Mouse (Mus musculus) c-Kit-positive CD71-positive TER-119-positive erythroid progenitor cells, embryonic 14.5 days (primary cell): ENCODE data around the gene Skap1.
A peak's percentile ranks its signal among the peaks of the same experiment; 100 is the strongest.
"Not testable (repeated sequence)": the region's sequence is repeated elsewhere in the genome, so short reads cannot be mapped to it uniquely, and the experiment has no call there.

Experiments used
- DNase-seq: peaks from one replicate; pipeline ENCODE4 v3.0.0-alpha.2; 2013; ENCODE audit warnings: low spot score

Skap1 gene

DNA sequence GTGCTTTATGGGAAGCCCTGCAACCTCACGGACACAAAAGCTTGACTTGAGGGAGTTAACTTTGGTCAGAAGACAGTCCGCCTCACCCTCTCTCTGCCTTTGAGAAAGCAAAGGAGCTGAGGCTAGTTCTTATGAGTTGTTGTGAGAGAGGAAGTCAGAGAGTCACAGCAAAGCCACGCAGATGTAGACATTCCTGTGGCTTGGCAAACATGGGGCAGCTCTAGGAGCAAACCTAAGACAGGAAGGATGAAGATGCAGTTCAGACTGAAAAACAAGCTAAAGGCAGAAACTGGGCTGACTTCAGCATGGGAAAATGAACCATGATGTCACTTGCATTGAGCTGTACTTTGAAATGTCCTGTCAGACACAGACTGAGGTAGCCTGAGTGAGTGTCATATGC lies 283.2 kb downstream of the Skap1 start:
- DNase-seq, result no peak

DNA sequence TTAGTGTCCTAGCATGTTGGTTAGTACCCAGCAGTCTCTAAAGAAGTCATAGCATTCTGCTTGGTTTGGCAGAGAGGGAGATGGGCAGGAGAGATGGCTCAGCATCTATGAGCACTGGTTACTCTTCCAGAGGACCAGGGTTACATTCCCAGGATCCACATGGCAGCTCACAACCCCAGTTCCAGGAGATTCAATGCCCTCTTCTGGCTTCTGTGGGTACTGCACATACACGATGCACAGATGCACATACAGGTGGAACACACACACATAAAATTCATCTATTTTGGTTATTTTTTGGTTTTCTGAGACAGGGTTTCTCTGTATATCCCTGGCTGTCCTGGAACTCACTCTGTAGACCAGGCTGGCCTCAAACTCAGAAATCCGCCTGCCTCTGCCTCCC lies 290.9 kb downstream of the Skap1 start:
- no peak for DNase-seq

DNA sequence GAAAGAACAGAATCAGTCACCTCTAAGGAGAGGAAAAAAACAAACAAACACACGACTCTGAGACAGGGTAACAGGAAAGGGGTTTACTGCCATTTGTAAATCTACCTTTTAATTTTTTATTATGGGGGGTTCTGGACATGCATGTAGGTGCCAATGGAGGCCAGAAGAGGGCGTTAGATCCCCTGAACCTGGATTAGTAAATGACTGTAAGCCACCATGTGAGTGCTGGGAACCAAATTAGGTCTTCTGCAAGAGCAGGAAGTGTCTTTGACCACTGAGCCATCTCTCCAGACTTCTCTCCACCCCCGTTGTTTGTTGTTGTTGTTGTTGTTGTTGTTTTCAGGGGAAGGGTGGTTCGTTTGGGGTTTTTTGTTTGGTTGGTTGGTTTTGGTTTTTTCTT lies 293.0 kb downstream of the Skap1 start:
- no peak for DNase-seq

DNA sequence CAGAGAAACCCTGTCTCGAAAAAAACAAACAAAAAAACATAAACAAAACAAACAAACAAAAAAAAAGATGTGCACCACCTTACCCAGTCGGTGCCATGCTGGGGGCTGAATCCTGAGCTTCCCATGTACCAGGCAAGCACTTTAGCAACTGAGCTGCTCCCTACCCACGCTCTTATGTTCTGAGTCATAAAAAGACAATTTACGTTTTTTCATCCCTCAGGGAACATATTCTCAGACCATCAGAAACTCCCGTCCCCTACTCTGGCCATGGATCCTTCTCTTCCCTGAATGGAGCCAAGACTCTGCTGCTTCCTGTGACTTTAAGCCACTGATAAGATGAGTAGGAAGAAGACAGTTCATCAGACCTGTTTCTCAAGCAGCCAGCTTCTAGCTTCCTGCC lies 294.0 kb downstream of the Skap1 start:
- no peak for DNase-seq

DNA sequence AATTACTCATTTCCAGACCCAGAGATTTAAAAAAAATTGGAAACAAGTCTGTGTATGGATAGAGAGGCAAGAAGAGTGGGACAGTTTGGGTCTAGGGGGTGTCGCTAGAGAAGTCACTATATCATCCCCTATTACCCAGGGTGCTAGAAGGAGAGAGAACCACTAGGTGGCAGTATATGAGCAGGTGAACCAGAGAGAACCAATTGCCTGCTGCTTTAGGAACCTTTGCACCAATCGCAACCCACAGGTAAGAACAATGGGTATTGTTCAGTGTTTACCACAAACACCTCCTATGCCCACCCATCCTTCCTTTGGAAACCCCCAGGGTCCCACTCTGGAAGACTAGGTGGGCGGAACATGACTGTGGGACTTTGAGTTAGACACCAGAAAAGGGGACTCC lies 295.6 kb downstream of the Skap1 start:
- DNase-seq, result peak; percentile 62

DNA sequence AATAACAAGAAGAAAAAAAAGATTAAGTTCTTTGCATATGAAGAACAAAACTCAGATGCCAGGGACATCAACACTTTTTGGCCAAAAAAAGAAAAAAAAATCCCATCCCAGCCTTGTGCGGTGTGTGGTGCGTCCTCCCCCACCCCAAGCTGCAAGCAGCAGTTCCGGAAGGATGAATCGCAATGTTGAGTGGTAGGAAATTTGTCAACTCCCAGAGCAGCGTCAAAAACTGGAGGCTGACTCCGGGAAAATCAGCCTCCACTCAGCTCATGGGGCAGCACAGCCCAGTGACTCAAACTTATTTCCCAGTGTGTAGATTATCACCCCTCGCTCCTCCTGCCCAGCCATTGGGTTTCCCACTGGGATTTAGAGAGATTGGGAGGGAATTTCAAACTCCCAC lies 297.6 kb downstream of the Skap1 start:
- no peak for DNase-seq

DNA sequence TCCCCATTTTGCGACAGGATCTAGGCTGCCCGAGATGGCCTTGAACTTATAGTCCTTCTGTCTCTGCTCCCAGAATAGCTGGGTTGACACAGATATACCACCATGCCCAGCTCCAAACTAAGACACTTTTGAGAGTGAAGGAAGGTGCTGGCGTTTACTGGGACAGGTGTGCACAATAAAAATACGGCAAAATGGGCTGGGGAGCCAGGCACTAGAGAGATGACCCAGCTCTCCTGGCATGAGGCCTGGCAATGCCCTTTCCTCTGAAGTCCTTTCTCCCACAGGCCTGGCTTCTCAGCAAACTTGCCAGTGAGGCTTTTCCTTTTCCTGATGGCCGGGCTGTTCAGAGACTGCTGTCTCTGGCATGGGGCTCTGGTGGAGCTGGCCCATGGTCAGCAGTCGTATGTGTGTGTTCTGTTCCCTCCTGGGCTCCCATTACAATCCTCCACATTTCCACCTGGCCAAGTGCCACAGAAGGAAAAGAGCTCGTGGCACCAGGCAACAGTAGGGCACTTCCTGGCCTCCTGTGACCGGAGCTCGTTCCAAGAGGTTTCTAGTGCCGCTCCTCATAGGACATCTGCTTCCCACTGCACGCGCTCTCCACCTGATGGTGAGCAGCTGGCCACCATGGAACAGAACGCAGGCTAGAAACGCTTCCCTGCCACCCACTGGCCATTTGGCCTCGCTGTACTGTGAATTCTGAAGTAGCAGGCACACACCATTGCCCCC lies 298.5 kb downstream of the Skap1 start:
- no peak for DNase-seq

DNA sequence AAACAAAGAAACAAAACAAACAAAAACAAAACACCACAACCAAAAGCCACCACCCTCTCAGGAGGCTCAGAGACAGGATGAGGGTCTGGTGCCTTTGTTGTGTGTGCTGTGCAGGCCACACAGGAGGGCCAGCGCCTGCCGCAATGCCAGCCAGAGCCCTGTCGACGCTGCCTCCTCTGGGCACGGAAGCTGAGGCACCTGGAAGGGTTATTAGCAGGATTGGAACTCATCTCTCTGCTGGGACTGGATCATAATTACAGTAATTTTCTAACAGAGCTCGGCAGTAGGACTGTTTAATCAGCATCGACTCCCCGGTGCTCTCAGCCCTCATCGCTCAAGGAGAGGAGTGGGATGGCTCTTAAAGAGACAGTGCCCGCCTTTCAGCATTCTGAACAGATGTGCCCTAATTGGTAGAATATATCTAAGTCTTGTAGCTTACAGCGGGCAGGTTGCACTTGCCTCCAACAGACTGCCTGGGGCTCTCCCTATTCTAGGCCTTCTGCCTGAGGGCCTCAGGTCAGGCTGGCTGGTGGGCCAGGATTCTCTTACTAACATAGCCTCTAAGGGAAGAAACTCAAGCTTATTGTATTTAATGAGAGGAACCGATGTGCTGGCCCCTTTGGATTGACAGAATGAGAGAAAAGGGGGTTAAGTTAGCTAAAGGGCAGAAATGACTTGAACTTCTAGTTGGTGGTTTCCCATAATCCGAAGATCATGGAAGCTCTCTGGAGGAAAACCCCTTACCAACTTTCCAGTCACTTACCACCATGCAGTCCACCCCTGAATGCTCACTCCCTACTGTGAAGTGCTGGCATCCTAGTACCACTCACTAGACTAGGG lies 300.3 kb downstream of the Skap1 start:
- DNase-seq, result no peak

DNA sequence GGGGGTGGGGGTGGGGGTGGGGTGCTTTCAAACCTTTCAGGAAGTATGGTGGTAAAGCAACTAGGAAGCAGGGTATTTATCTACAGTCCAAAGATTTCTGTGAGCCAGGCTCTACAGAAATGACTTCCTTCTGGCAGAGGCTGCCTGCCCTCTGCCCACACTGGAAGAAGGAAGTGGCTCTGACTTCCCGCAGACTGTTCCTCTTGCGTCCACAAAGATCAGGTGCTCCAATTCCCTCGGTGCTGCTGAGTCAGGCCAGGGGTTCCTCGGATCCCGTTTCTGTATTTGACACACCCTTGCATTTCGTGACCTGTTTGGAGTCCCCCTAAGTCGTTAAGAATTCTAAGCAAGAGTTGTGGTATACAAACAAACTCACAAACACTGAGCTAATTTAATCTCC lies 301.3 kb downstream of the Skap1 start:
- no peak for DNase-seq

DNA sequence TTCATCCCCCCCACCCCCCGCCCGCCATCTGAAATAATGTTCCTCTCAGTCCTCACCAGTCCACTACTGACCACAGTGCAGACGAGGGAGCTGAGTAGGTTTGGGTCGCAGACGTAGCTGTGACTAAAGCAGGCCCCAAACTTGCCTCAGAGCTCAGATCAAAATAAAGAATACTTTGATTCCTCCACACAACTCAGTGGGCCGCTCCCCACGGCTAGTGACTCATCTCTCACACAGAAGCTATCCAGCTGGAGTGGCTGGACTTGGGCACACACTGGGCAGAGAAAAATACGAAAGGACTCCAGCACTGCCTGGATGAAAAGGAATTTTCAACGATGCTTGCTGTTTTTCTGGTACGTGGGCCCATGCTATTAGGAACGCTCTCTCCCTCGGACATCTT lies 302.2 kb downstream of the Skap1 start:
- no peak for DNase-seq

DNA sequence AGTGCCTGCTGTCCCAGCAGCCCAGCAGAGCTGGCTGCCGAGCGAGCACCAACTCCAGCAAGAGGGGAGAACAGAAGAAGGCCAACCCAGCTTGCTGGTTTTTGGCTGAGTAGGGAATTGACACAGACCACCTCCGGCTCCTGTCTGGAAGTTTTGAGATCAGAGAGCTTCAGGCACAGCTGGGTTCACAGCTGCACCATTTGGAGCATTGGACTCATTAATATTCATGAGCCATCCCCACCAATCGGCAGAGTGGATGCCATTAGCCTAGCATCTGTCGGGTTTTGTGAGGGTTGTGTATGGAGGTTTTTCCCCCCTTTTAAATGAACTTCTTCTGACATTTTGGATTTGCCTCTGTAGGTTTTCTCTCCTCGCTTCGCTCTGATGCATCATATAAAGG lies 302.7 kb downstream of the Skap1 start:
- DNase-seq, result no peak

DNA sequence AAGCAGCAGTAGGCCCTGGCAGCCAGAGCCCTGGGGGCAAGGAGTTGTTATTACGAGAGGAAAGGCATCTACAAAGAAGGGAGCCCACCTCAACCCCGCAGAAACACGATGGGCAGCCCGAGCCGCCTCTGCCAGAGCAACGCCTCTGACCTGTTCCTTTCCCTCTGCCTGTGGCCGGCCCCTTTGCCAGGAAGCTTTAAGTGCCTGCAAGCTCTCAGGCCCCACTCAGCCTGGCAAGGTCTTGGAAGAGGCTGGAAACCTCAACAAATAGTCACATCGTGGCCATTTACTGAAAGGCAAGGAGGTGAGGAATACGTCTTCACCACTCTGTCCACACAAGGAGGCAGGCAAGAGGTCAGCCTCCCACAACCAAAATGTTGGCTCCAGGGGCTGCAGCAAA lies 303.8 kb downstream of the Skap1 start:
- DNase-seq, result no peak

DNA sequence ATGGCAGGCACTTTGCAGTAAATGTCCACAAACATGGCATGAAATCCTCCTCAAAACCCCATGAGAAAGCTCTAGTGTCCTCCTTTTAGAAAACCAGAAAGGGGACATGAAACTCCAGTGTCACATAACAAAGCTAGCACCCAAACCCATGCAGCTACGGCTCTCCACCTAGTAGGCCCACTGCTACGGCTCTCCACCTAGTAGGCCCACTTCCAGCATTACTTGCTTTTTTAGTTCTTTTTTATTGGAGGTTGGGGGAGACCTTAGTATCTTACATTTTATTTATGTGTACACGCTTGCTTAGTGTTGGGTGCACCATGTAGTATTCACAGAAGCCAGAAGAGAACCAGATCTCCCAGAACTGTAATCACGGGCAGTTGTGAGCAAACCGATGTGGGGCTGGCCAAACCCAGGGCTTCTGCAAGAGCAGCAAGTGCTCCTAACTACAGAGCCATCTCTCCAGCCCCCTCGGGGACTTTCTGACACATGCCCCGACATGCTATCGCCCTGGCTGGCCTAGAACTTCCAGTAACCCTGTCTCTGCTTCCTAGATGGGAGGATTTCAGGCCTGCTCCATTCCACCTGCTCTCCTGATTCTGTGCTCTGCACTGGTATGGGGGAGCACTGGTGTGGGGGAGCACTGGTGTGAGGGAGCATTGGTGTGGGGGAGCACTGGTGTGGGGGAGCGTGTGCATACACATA lies 307.0 kb downstream of the Skap1 start:
- no peak for DNase-seq

DNA sequence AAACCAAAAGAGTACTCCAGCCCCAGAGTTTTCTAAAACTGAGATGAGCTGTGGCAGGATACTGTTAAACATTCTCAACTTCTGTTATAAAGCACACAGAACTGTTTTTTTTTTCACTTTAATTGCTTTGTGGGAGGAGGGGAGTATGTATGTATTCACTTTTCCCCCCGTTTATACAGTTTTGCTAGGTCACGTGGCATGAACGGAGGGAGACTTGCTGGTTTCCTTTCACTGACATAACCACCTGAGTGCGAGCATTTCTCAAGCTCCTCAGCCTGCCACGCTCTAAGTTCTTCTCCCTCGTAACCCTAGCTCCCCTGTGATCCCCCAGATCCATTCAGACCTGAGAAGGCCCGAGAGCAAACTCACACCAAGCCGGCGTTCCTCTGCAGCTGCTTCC lies 308.0 kb downstream of the Skap1 start:
- no peak for DNase-seq

DNA sequence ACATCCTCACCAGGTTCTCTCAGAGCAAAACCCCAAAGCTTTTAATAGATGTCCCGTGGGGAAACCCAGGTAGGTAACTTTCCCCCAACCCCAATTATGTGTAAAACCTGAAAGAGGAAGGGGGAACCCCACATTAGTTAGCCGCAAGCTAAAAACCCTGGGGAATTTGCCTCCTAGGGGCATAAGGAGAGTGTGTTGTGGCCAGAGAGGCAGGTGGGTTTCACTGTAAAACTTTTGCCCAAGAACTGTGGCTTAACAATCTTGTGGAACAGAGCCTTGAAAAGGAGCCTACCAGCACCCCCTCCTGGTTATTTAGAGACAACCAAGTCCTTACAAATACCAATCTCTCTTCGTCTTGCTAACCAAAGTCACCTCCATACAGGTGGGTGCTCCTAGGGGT lies 310.1 kb downstream of the Skap1 start:
- DNase-seq, result no peak

DNA sequence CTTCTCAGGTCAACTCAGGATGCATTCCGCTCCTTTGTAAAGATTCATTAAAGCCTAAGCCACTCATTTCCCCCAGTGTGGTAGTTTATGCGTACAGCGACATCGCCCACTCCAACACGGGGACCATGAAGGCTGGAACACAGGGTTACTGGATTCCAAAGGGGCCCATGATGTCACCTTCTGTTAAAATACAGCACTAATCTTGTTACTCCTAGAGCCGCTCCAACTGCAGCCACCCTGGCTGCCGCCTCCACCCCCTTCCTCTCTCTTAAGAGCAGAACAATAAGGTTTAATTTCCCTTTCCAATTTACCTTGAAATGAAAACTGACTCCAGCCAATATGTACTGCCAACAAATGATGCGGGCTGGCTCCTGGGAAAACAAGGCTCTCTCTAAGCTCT lies 310.7 kb downstream of the Skap1 start:
- no peak for DNase-seq

DNA sequence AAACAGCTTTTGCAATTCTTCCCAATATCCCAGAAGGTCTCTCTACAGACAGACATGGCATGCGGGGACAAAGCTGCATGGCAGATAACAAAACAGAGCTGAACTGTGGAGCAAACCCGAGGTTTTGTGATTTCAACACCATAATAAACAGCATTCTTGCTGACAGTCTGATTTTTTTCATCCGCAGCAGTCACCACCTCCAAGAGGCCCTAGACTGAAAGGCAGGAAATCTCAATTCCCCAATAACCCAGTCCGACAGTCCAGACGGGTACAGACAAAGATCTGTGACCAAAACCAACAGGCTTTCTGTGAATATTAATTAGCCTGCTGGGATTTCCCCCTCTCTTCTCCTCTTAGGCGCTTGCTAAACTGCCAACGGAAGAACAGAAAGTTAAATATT lies 311.3 kb downstream of the Skap1 start:
- DNase-seq, result no peak

DNA sequence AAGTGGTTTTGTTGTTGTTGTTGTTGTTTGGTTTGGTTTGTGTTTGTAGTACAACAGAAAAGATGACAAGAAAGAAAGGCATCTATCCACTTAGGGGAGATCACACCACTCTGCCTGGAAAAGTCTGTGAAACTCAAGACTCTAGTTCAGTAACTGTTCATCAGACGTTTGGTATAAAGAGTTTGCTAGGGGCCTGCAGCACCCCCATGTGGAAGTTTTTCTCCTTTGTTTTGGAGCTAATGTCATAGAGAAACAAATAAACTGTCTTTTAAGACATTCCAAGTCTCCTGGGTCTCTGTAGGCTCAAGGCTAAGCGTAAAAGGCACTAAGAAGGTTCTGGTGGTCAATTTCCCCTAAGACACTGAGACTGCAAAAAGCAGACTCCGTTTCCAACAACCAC lies 311.7 kb downstream of the Skap1 start:
- DNase-seq, result no peak

DNA sequence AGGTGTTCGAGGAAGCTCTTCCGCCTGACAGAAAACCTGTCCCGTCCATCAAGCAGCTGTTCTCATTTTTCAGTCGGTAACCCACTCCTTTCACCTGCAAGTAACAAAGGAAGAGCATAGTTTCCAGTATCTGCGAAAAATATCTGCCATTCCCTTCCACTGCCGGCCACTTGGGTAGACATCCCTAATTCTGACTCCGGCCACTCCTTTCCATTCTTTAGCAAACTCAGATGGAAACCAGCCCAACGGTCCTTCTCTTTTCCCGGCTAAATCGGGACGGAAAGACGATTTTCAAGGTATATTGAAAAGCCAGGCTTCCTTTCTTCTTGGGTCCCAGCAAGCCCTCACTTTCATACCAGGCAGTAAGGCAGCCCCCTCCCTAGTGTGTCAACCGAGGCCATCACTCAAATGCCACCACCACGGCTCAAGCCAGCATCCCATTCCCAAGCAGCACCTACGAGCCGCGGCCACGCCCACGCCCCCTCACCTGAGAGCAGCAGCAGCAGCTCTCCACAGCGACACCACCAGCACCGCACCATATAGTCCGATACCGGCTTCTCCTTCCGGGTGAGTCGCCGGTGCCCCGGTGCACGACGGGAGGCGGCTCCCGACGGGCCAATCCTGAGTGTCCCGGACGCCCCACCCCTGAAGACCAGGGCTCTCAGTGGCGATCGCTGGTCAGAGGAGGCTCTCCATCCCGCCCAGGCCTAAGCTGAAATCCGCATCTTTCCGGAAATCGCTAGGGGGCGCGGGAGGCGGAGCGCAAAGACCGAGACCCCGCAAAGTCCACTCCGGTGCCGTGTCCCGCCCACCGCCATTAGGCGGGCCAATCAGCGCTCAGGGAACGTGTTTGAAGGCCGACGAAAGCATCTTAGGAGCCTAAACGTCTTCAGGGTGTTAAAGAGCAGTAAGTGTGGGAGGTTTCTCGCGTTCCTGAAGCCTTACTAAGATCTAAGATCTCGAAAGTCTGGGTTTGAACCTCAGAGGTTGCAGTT lies 312.9 kb downstream of the Skap1 start, which contains the start of gene Snx11:
Gene Snx11, minus strand, starts transcription at position 592 of the 995 bp plus-strand sequence.
- DNase-seq, result peak; percentile 97

DNA sequence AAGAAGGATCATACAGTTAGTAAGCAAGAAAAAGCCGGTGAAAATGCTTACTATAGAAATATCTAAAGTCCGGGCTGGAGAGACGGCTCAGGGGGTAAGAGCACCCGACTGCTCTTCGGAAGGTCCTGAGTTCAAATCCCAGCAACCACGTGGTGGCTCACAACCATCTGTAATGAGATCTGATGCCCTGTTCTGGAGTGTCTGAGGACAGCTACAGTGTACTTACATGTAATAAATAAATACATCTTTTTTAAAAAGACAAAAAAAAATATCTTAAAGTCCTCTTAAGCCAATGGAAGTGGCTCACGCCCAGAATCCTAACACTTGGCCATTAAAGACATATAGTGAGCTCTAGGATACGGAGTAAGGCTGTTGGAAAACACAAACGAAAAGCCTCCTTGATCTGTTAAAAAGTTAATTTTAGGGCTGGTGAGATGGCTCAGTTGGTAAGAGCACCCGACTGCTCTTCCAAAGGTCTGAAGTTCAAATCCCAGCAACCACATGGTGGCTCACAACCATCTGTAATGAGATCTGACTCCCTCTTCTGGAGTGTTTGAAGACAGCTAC lies 313.8 kb downstream of the Skap1 start:
- DNase-seq, result not testable (repeated sequence)

DNA sequence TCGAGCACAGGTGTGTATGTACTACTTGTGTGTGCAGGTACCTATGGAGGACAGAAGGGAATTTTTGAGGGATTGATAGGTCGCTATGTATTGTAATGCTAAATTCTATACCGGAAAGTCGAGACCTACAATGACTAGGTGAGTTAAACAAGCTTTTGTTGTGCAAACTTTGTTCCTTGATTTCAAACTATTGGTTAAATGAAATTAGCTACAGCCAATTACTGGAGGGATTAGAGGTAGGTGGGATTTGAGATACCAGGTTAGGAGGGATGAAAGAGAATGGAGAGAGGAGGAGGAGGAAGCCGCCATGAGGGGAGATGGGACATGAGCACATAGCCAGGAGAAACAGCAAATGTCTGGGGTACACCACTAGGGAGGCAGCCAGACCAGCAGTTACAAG lies 315.9 kb downstream of the Skap1 start:
- DNase-seq, result no peak
